In the genomic region with DNA sequence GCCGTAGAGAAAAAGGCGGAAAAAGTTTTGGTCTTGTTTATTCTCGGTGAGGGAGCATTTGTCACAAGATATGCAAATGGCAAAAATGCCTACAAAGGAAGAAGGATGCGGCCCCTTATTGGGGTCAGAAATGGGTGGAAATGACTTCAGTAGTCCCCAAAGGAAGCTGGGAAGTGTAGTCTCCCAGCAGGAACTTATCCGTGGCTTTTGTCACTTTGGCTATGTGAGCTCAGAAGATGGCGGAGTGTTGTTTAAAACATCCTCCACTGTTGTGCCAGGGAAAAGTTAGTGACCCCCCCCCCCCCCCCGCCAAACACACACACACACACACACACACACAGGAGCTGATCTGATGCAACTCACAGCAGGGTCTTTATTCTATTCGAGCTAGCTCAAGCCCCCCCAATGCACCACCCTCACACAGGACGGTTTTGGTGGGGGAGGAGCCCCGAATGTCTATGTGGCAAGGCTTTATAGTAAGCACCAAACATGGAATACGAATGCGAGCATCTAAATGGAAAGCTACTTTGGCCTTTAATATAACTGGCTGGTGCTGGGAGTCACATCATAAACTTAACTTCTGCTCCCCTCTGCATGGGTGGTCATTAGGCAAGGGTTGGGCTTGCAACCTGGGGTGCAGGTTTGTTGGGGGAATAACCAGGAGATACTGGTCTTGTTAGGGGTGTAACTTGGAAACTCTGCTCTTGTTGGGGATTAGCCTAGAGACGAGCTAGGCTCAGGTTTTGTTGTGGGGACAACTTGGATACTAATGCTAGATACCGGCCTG, we compare ENCODE assay signal across 9 mouse cellular contexts. TPM values are rescaled to one million over a fixed set of nuclear protein-coding genes. Genes with fewer than 3 reads are reported as not detected.
DNase-seq lines count a peak whose midpoint lies in the region; ATAC-seq and TF ChIP-seq lines count a peak whose summit lies in the region.
"Had no signal": no experiment of that assay in that cellular context is flagged by ENCODE, and none has a peak within 500 bp of the region (broad histone marks: within the 10 kb centered on the region; RNA-seq: fewer than 3 reads in every experiment).

No protein-coding gene starts in this region.

- peak; percentile 79 for DNase-seq in ES-CJ7 (ENCODE audit: low read depth, low spot score)
- peak; percentile 97 for DNase-seq in brain, adult 2 months (ENCODE audit: low read depth, low spot score)
- peak; percentile 47 to 64 for DNase-seq in left cerebral cortex, adult 2 months (ENCODE audit: extremely low spot score in 1 of 2, low spot score in 2 of 2)
- DNase-seq in lung, postnatal 25 days (ENCODE audit: low spot score), result peak; percentile 89
- peak; percentile 88 for DNase-seq in skeletal muscle tissue, adult 2 months (ENCODE audit: low read depth, low spot score)
- DNase-seq in spleen, adult 12 weeks (ENCODE audit: low spot score), result no peak

- peaks cover 16% of the 10 kb centered on the region; the same call in 1 of the 2 replicates for H3K36me3 ChIP-seq in forebrain, embryonic 13.5 days (ENCODE audit: poor library complexity, severe bottlenecking)
- 0 out of 2 replicates have a peak, but pooled peaks cover 6% of the 10 kb centered on the region for H3K36me3 ChIP-seq in hindbrain, embryonic 15.5 days

- no peaks in the 10 kb centered on the region for H3K27me3 ChIP-seq in forebrain, embryonic 13.5 days
- H3K27me3 ChIP-seq in hindbrain, embryonic 15.5 days, result no peaks in the 10 kb centered on the region

- H3K4me2 ChIP-seq in forebrain, embryonic 13.5 days, result peak overlapping the region; percentile 73
- H3K4me2 ChIP-seq in hindbrain, embryonic 15.5 days, result peak overlapping the region; percentile 76

- H3K4me3 ChIP-seq in forebrain, embryonic 13.5 days, result peak overlapping the region; percentile 47
- peak overlapping the region; percentile 50 for H3K4me3 ChIP-seq in hindbrain, embryonic 15.5 days
- peak overlapping the region; percentile 74 for H3K4me3 ChIP-seq in left cerebral cortex, adult 2 months

- intact Hi-C loops in left cerebral cortex, adult 2 months (cut with DNase I), result loop anchor here (2.0 kb wide), 2 partner anchors 40 to 72 kb away; partner anchors contain the start of gene AI854703

- peak overlapping the region; percentile 81 for H3K9ac ChIP-seq in forebrain, embryonic 13.5 days
- peak overlapping the region; percentile 67 for H3K9ac ChIP-seq in hindbrain, embryonic 15.5 days

- H3K9me3 ChIP-seq in forebrain, embryonic 13.5 days (replicated peaks), result no peaks in the 10 kb centered on the region
- no peaks in the 10 kb centered on the region for H3K9me3 ChIP-seq in hindbrain, embryonic 15.5 days

- 25% methylated on average over 14 of the region's 14 CpGs for WGBS in forebrain, embryonic 13.5 days
- WGBS in hindbrain, embryonic 15.5 days, result 28% methylated on average over 14 of the region's 14 CpGs

- TF ChIP-seq CTCF in left cerebral cortex, adult 2 months (IDR thresholded peaks at IDR 0.05), result no peak

- peaks cover 20% of the 10 kb centered on the region for H3K4me1 ChIP-seq in forebrain, embryonic 13.5 days
- peaks cover 17% of the 10 kb centered on the region for H3K4me1 ChIP-seq in hindbrain, embryonic 15.5 days (replicated peaks)

- ATAC-seq in forebrain, embryonic 13.5 days, result peak; percentile 86
- ATAC-seq in hindbrain, embryonic 15.5 days (ENCODE audit: low FRiP score, low read depth), result peak; percentile 87

- peak overlapping the region; percentile 98 for H3K27ac ChIP-seq in forebrain, embryonic 13.5 days
- H3K27ac ChIP-seq in hindbrain, embryonic 15.5 days (replicated peaks), result peak overlapping the region; percentile 97
- peak overlapping the region; percentile 100 for H3K27ac ChIP-seq in left cerebral cortex, adult 2 months

RNA-seq across cellular contexts. Expression of gene Lrrc61, which starts 0.7 kb away (rescaled TPM):
- 12.5 and 13.4 TPM in 2 replicates for polyA plus RNA-seq in forebrain, embryonic 13.5 days (2015; fragmentation: Nextera tagmentation; extraction: Ambion mirVana)
- polyA plus RNA-seq in hindbrain, embryonic 15.5 days (2015; fragmentation: Nextera tagmentation; extraction: Ambion mirVana), result 24.8 and 29.2 TPM in 2 replicates
- total RNA-seq in left cerebral cortex, adult 2 months (2021), result 10 to 100 TPM; 35.8 to 36.8 TPM

RNA-seq across cellular contexts. Expression of gene Rarres2, which starts 17.3 kb away (rescaled TPM):
- polyA plus RNA-seq in forebrain, embryonic 13.5 days (2015; fragmentation: Nextera tagmentation; extraction: Ambion mirVana), result 1.8 and 2.5 TPM in 2 replicates
- polyA plus RNA-seq in hindbrain, embryonic 15.5 days (2015; fragmentation: Nextera tagmentation; extraction: Ambion mirVana), result 5.1 and 7.6 TPM in 2 replicates
- total RNA-seq in left cerebral cortex, adult 2 months (2021), result 10 to 100 TPM; 12.3 to 12.8 TPM

RNA-seq across cellular contexts. Expression of gene Atp6v0e2, which starts 17.9 kb away (rescaled TPM):
- polyA plus RNA-seq in forebrain, embryonic 13.5 days (2015; fragmentation: Nextera tagmentation; extraction: Ambion mirVana), result 122 and 137 TPM in 2 replicates
- polyA plus RNA-seq in hindbrain, embryonic 15.5 days (2015; fragmentation: Nextera tagmentation; extraction: Ambion mirVana), result 296 and 311 TPM in 2 replicates
- total RNA-seq in left cerebral cortex, adult 2 months (2021), result 100 to 1,000 TPM; 411 to 422 TPM

RNA-seq across cellular contexts. Expression of gene Gm45021, which starts 34.1 kb away (rescaled TPM):
- polyA plus RNA-seq in forebrain, embryonic 13.5 days (2015; fragmentation: Nextera tagmentation; extraction: Ambion mirVana), result not detected in 2 replicates
- polyA plus RNA-seq in hindbrain, embryonic 15.5 days (2015; fragmentation: Nextera tagmentation; extraction: Ambion mirVana), result not detected in 2 replicates
- not detected for total RNA-seq in left cerebral cortex, adult 2 months (2021)
- total RNA-seq: heart, postnatal 36 days had no signal

RNA-seq across cellular contexts. Expression of gene Repin1, which starts 38.4 kb away (rescaled TPM):
- polyA plus RNA-seq in forebrain, embryonic 13.5 days (2015; fragmentation: Nextera tagmentation; extraction: Ambion mirVana), result 35.8 and 38.8 TPM in 2 replicates
- 44.3 and 46.1 TPM in 2 replicates for polyA plus RNA-seq in hindbrain, embryonic 15.5 days (2015; fragmentation: Nextera tagmentation; extraction: Ambion mirVana)
- 10 to 100 TPM; 56.5 to 58.0 TPM for total RNA-seq in left cerebral cortex, adult 2 months (2021)
